Mouse (Mus musculus): ENCODE measurements at regions not wholly inside any gene's neighbourhood (a gene's known extent, or its start where the extent isn't known, plus 50 kb on each side); places are given as distances from the start of the nearest gene placed in this dataset.
A peak's percentile ranks its signal among the peaks of the same experiment; 100 is the strongest.

DNA sequence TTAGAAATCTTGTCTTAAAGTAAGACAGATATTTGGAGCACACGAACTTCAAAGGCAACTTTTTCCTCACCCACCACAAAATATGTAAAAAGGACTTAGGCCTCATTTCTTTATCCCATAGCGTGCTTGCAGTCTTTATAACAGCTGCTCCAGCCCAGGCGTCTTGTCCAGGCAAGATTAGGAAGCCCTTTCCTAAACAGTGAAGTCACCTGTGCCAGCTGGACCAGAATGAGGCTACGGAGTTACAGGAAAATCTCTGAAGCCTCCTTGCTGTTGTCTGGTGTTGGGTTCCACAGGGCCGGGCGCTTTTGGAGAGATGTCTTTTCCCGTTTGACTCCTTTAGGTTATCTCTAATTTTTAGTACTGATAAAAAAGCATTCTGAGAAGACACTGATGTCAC, 210.3 kb downstream of the Ttll7 start:
- no peak overlapping the region for H3K4me2 ChIP-seq (ENCODE audit: low read depth, low read length)
- ATAC-seq (ENCODE audit: insufficient read depth, low read depth), result no peak
- DNase-seq (ENCODE audit: low spot score), result no peak
- H3K27me3 ChIP-seq (ENCODE audit: control insufficient read depth, insufficient read depth, low read length), result no peaks in the 10 kb centered on the region
- H3K9me3 ChIP-seq (replicated peaks; ENCODE audit: control insufficient read depth, low read length), result no peaks in the 10 kb centered on the region
- no peaks in the 10 kb centered on the region for H3K36me3 ChIP-seq (replicated peaks; ENCODE audit: control insufficient read depth, insufficient read depth, low read length)
- WGBS, result 73% methylated on average over 7 of the region's 7 CpGs
- no peak overlapping the region for H3K27ac ChIP-seq (ENCODE audit: low read depth)
- no peak overlapping the region for H3K4me3 ChIP-seq (ENCODE audit: low read depth, low read length)
- H3K9ac ChIP-seq (replicated peaks; ENCODE audit: low read depth, low read length), result no peak overlapping the region
- peaks cover 10% of the 10 kb centered on the region; the same call in 1 of the 2 replicates for H3K4me1 ChIP-seq (ENCODE audit: control insufficient read depth, insufficient read depth)
- TF ChIP-seq EP300 (IDR thresholded peaks at IDR 0.05; ENCODE audit: low read depth), result no peak
- TF ChIP-seq CTCF (IDR thresholded peaks at IDR 0.05; ENCODE audit: low read depth), result no peak

GRCm38 (mm10) chr3:147063578-147064442, 211.6 kb downstream of the Ttll7 start:
- no peak overlapping the region for H3K9ac ChIP-seq (replicated peaks; ENCODE audit: low read depth, low read length)
- H3K4me1 ChIP-seq (ENCODE audit: control insufficient read depth, insufficient read depth), result peaks cover 10% of the 10 kb centered on the region; the same call in 1 of the 2 replicates
- H3K9me3 ChIP-seq (replicated peaks; ENCODE audit: control insufficient read depth, low read length), result no peaks in the 10 kb centered on the region
- H3K4me3 ChIP-seq (ENCODE audit: low read depth, low read length), result no peak overlapping the region
- DNase-seq (ENCODE audit: low spot score), result peak; percentile 6
- 0 out of 2 replicates have a peak overlapping the region, but pooled peaks have one; percentile 19 for H3K4me2 ChIP-seq (ENCODE audit: low read depth, low read length)
- H3K36me3 ChIP-seq (replicated peaks; ENCODE audit: control insufficient read depth, insufficient read depth, low read length), result no peaks in the 10 kb centered on the region
- TF ChIP-seq EP300 (IDR thresholded peaks at IDR 0.05; ENCODE audit: low read depth), result no peak
- TF ChIP-seq CTCF (IDR thresholded peaks at IDR 0.05; ENCODE audit: low read depth), result no peak
- 47% methylated on average over 16 of the region's 16 CpGs for WGBS
- 0 out of 2 replicates have a peak overlapping the region, but pooled peaks have one; percentile 4 for H3K27ac ChIP-seq (ENCODE audit: low read depth)
- ATAC-seq (ENCODE audit: insufficient read depth, low read depth), result peak; percentile 39
- H3K27me3 ChIP-seq (ENCODE audit: control insufficient read depth, insufficient read depth, low read length), result no peaks in the 10 kb centered on the region

- H3K4me2 ChIP-seq (ENCODE audit: low read depth, low read length), result peak overlapping the region; percentile 19; the same call in 1 of the 2 replicates
- no peak overlapping the region for H3K4me3 ChIP-seq (ENCODE audit: low read depth, low read length)
- TF ChIP-seq CTCF (IDR thresholded peaks at IDR 0.05; ENCODE audit: low read depth) (no peak), EP300 (IDR thresholded peaks at IDR 0.05; ENCODE audit: low read depth) (no peak)
- no peaks in the 10 kb centered on the region for H3K36me3 ChIP-seq (replicated peaks; ENCODE audit: control insufficient read depth, insufficient read depth, low read length)
- ATAC-seq (ENCODE audit: insufficient read depth, low read depth) (no peak), DNase-seq (ENCODE audit: low spot score) (no peak)
- H3K27me3 ChIP-seq (ENCODE audit: control insufficient read depth, insufficient read depth, low read length), result no peaks in the 10 kb centered on the region
- 37% methylated on average over 3 of the region's 3 CpGs for WGBS
- H3K9me3 ChIP-seq (replicated peaks; ENCODE audit: control insufficient read depth, low read length), result no peaks in the 10 kb centered on the region
- no peak overlapping the region for H3K9ac ChIP-seq (replicated peaks; ENCODE audit: low read depth, low read length)
- no peak overlapping the region for H3K27ac ChIP-seq (ENCODE audit: low read depth)
- peaks cover 10% of the 10 kb centered on the region; the same call in 1 of the 2 replicates for H3K4me1 ChIP-seq (ENCODE audit: control insufficient read depth, insufficient read depth)
Observed at GRCm38 (mm10) chr3:147064443-147064868, 212.3 kb downstream of the Ttll7 start.

DNA sequence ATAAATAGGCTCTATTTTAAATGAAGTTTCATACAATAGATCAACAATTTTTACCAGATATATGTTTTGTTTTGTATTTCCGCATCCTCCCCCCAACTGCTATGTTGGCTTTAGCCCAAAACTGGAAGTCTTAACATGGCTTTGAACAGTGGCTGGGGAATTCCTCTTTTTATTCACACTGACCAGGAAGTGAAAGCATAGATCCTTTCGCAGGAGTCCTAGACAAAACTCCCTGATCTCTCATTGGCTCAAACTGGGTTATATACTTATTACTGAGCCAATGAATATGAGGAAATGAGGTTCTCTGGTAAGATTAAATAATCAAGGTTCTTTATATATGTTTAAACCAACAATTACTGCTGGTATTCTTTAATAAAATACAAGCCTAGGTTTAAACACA, 218.8 kb downstream of the Ttll7 start:
- no peak for DNase-seq (ENCODE audit: low spot score)
- no peaks in the 10 kb centered on the region for H3K9me3 ChIP-seq (replicated peaks; ENCODE audit: control insufficient read depth, low read length)
- no peak for TF ChIP-seq CTCF (IDR thresholded peaks at IDR 0.05; ENCODE audit: low read depth)
- no peak for TF ChIP-seq EP300 (IDR thresholded peaks at IDR 0.05; ENCODE audit: low read depth)

DNA sequence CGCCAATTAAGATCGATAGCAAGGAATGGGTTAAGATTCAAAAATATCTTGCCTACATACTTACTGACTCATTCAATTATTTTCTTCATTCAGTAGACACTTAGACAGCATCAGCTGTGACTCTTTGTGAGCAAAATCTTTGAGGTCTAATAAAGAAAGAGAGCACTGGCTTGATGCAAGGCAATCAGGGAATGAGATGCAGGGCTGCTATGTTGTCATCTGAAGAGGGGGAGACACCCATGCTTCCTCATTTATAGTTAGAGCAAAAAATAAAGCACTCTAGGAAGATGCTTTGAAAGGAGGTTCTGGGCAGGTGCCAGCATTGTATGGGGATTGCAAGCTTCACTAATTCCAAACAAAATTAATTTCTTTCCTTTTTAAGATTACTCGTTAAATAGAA, 228.0 kb downstream of the Ttll7 start:
- DNase-seq (ENCODE audit: low spot score), result peak; percentile 27
- Histone ChIP-seq H3K9me3 (replicated peaks; ENCODE audit: control insufficient read depth, low read length) (no peaks in the 10 kb centered on the region), H3K4me1 (ENCODE audit: control insufficient read depth, insufficient read depth) (peaks cover 12% of the 10 kb centered on the region), H3K4me3 (ENCODE audit: low read depth, low read length) (no peak overlapping the region), H3K27ac (ENCODE audit: low read depth) (peak overlapping the region; percentile 82), H3K4me2 (ENCODE audit: low read depth, low read length) (peak overlapping the region; percentile 21; the same call in 1 of the 2 replicates), H3K9ac (replicated peaks; ENCODE audit: low read depth, low read length) (no peak overlapping the region), H3K27me3 (ENCODE audit: control insufficient read depth, insufficient read depth, low read length) (no peaks in the 10 kb centered on the region), H3K36me3 (replicated peaks; ENCODE audit: control insufficient read depth, insufficient read depth, low read length) (no peaks in the 10 kb centered on the region)
- no peak for ATAC-seq (ENCODE audit: insufficient read depth, low read depth)
- no peak for TF ChIP-seq EP300 (IDR thresholded peaks at IDR 0.05; ENCODE audit: low read depth)
- no peak for TF ChIP-seq CTCF (IDR thresholded peaks at IDR 0.05; ENCODE audit: low read depth)
- 57% methylated on average over 3 of the region's 3 CpGs for WGBS

More for the DNA sequence above, 218.8 kb downstream of the Ttll7 start:
- no peak for ATAC-seq (ENCODE audit: insufficient read depth, low read depth)
- H3K36me3 ChIP-seq (replicated peaks; ENCODE audit: control insufficient read depth, insufficient read depth, low read length), result no peaks in the 10 kb centered on the region
- WGBS, result 70% methylated on average over 2 of the region's 2 CpGs
- no peak overlapping the region for H3K27ac ChIP-seq (ENCODE audit: low read depth)
- no peak overlapping the region for H3K9ac ChIP-seq (replicated peaks; ENCODE audit: low read depth, low read length)
- no peak overlapping the region for H3K4me2 ChIP-seq (ENCODE audit: low read depth, low read length)
- no peak overlapping the region for H3K4me3 ChIP-seq (ENCODE audit: low read depth, low read length)
- H3K4me1 ChIP-seq (ENCODE audit: control insufficient read depth, insufficient read depth), result no peaks in the 10 kb centered on the region
- H3K27me3 ChIP-seq (ENCODE audit: control insufficient read depth, insufficient read depth, low read length), result no peaks in the 10 kb centered on the region
